ENCODE assay signal across 25 mouse cellular contexts in genomic region chr16:8650007-8650406, GRCm38 (mm10). TPM values are rescaled to one million over a fixed set of nuclear protein-coding genes. Genes with fewer than 3 reads are reported as not detected.
"Had no signal": no experiment of that assay in that cellular context is flagged by ENCODE, and none has a peak within 500 bp of the region (broad histone marks: within the 10 kb centered on the region; RNA-seq: fewer than 3 reads in every experiment).

No protein-coding gene starts in this region.

- H3K27me3 ChIP-seq: limb, embryonic 12.5 days; limb, embryonic 15.5 days; midbrain, embryonic 12.5 days; midbrain, embryonic 15.5 days; neural tube, embryonic 13.5 days; stomach, embryonic 15.5 days had no signal

- H3K4me2 ChIP-seq: limb, embryonic 12.5 days; limb, embryonic 15.5 days; liver, embryonic 11.5 days; lung, embryonic 14.5 days; midbrain, embryonic 12.5 days; midbrain, embryonic 15.5 days; neural tube, embryonic 13.5 days; stomach, embryonic 15.5 days had no signal

- DNase-seq: kidney, adult 9 months; kidney, postnatal 14 days; kidney, postnatal 4 days; left cerebral cortex, postnatal 4 days; liver, postnatal 0 days; lung, embryonic 14.5 days; thymus, postnatal 25 days had no signal

- H3K9ac ChIP-seq: limb, embryonic 12.5 days; limb, embryonic 15.5 days; liver, embryonic 14.5 days; liver, postnatal 0 days; lung, embryonic 14.5 days; midbrain, embryonic 12.5 days; midbrain, embryonic 15.5 days; neural tube, embryonic 13.5 days; stomach, embryonic 15.5 days had no signal

- H3K27ac ChIP-seq: limb, embryonic 12.5 days; limb, embryonic 15.5 days; liver, embryonic 14.5 days; macrophage; midbrain, embryonic 12.5 days; midbrain, embryonic 15.5 days; neural tube, embryonic 13.5 days; stomach, embryonic 15.5 days had no signal

- H3K4me3 ChIP-seq: limb, embryonic 12.5 days; limb, embryonic 15.5 days; midbrain, embryonic 12.5 days; midbrain, embryonic 15.5 days; neural tube, embryonic 13.5 days; stomach, embryonic 15.5 days had no signal

- H3K4me1 ChIP-seq: limb, embryonic 12.5 days; midbrain, embryonic 12.5 days; midbrain, embryonic 15.5 days; stomach, embryonic 15.5 days had no signal

- H3K9me3 ChIP-seq: limb, embryonic 12.5 days; limb, embryonic 15.5 days; midbrain, embryonic 12.5 days; midbrain, embryonic 15.5 days; neural tube, embryonic 13.5 days; stomach, embryonic 15.5 days had no signal

RNA-seq across cellular contexts. Expression of gene Gm5767, which starts 30.6 kb away (rescaled TPM):
- total RNA-seq: layer of hippocampus, adult 18-20 months; layer of hippocampus, postnatal 14 days; left cerebral cortex, adult 8-10 months; left cerebral cortex, postnatal 14 days; left cerebral cortex, postnatal 4 days; megakaryocyte, adult 5-6 weeks; neutrophil, adult 5-6 weeks had no signal
- polyA plus RNA-seq: kidney, embryonic 16.5 days; limb, embryonic 12.5 days; liver, embryonic 11.5 days; liver, postnatal 0 days; lung, embryonic 14.5 days; lung, postnatal 0 days; macrophage; midbrain, embryonic 12.5 days; neural tube, embryonic 13.5 days; stomach, embryonic 15.5 days; thymus, postnatal 0 days had no signal
